Mouse (Mus musculus) T-helper 2 cell (primary cell): ENCODE data around the gene Dpf3.

Source experiments
- in situ Hi-C: fragments of 300-600 bp; cut with MboI, MseI; formaldehyde crosslinking; loops from one replicate; pipeline ENCODE4 v1.15.1; 2025; ENCODE audit warnings: high pct_unique_total_duplicates

Gene Dpf3

GRCm38 (mm10) chr12:83340960-83341359 lies 146.6 kb downstream of the Dpf3 start:
- in situ Hi-C loops = no loop called here

- in situ Hi-C loops = no loop called here
Observed at GRCm38 (mm10) chr12:83338345-83338744, 149.2 kb downstream of the Dpf3 start.

GRCm38 (mm10) chr12:83337776-83338149 lies 149.8 kb downstream of the Dpf3 start:
- in situ Hi-C loops = no loop called here

- in situ Hi-C loops = no loop called here
Observed at GRCm38 (mm10) chr12:83337077-83337775, 150.3 kb downstream of the Dpf3 start.

GRCm38 (mm10) chr12:83330056-83330455 lies 157.5 kb downstream of the Dpf3 start:
- in situ Hi-C loops = no loop called here

GRCm38 (mm10) chr12:83328899-83329298 lies 158.6 kb downstream of the Dpf3 start:
- in situ Hi-C loops = no loop called here

GRCm38 (mm10) chr12:83328491-83328890 lies 159.0 kb downstream of the Dpf3 start:
- in situ Hi-C loops = no loop called here

- in situ Hi-C loops = no loop called here
Observed at GRCm38 (mm10) chr12:83327451-83327850, 160.1 kb downstream of the Dpf3 start.

GRCm38 (mm10) chr12:83320725-83321124 lies 166.8 kb downstream of the Dpf3 start:
- in situ Hi-C loops = no loop called here

GRCm38 (mm10) chr12:83317646-83318443 lies 169.7 kb downstream of the Dpf3 start:
- in situ Hi-C loops = no loop called here

- in situ Hi-C loops = no loop called here
Observed at GRCm38 (mm10) chr12:83314666-83315065, 172.8 kb downstream of the Dpf3 start.

GRCm38 (mm10) chr12:83312818-83313217 lies 174.7 kb downstream of the Dpf3 start:
- in situ Hi-C loops = no loop called here

GRCm38 (mm10) chr12:83310567-83310966 lies 176.9 kb downstream of the Dpf3 start:
- in situ Hi-C loops = no loop called here

- in situ Hi-C loops = no loop called here
Observed at GRCm38 (mm10) chr12:83309031-83309804, 178.3 kb downstream of the Dpf3 start.

- in situ Hi-C loops = no loop called here
Observed at GRCm38 (mm10) chr12:83308627-83309026, 178.9 kb downstream of the Dpf3 start.

GRCm38 (mm10) chr12:83303221-83303620 lies 184.3 kb downstream of the Dpf3 start:
- in situ Hi-C loops = no loop called here

GRCm38 (mm10) chr12:83302320-83303153 lies 185.0 kb downstream of the Dpf3 start:
- in situ Hi-C loops = no loop called here

GRCm38 (mm10) chr12:83301616-83302319 lies 185.7 kb downstream of the Dpf3 start:
- in situ Hi-C loops = no loop called here

GRCm38 (mm10) chr12:83298358-83298757 lies 189.2 kb downstream of the Dpf3 start:
- in situ Hi-C loops = no loop called here

GRCm38 (mm10) chr12:83295031-83295430 lies 192.5 kb downstream of the Dpf3 start:
- in situ Hi-C loops = no loop called here

- in situ Hi-C loops = no loop called here
Observed at GRCm38 (mm10) chr12:83291915-83292314, 195.6 kb downstream of the Dpf3 start.
